Mouse (Mus musculus): ENCODE data around the gene Mmp9. TPM values are rescaled to one million over a fixed set of nuclear protein-coding genes. Genes with fewer than 3 reads are reported as not detected.

Mmp9 gene
- total RNA-seq, 1 experiment, result 7.0 TPM

DNA sequence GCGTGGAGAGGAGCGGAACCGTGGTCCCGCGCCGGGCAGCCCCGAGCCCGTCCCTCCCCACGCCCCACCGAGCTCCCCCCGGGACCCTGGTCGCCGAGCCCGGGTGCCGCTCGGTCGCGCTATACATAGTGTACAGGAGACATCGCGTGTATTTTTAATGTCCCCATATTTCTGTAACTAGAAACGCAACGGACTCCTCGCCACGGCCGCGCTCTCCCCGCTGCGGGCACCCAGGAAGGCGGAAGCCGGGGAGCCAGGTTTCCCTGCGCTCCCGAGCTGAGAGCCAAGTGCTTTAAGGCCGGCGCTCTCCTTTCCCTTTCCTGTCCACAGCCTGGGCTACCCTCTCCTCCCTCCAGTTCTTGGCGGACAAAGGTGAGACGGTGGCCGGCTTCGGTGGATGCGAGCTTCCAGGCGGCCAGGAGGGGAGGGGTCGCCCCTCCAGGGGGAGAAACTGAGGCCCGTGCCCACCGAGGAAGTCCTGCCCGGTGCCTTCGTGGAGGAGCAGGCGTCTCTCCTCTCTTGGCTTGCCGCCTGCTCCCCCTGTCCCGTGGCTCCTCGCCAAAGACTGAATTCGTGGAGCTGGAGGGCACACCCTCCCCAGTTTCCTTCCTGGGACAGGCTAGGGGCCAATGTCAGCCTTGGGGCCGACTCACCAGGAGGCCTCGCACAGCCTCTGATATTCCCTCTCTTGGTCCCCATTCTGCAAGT is 57.3 kb downstream of the Mmp9 start:
- peak overlapping the region; percentile 62 to 63 for H3K4me3 ChIP-seq (ENCODE audit: insufficient read depth in 1 of 2, low read depth in 1 of 2, low read length in 2 of 2, poor library complexity in 1 of 2, severe bottlenecking in 1 of 2)
- H3K36me3 ChIP-seq (ENCODE audit: control insufficient read depth, insufficient read depth, low read length, poor library complexity, severe bottlenecking), result peaks cover 20% of the 10 kb centered on the region
- no peak for DNase-seq (ENCODE audit: low read depth, low spot score)
- H3K27ac ChIP-seq (ENCODE audit: insufficient read depth, low read depth, low read length, poor library complexity, severe bottlenecking), result no peak overlapping the region
- H3K9ac ChIP-seq (ENCODE audit: insufficient read depth, low read depth, low read length, poor library complexity, severe bottlenecking), result peak overlapping the region; percentile 35
- in situ Hi-C loops (cut with MboI; ENCODE audit: low sequenced_read_pairs in 2 of 2, unreplicated experiment in 2 of 2), result no loop called here
- no peaks in the 10 kb centered on the region for H3K9me3 ChIP-seq (ENCODE audit: control insufficient read depth, insufficient read depth, low read depth, low read length)
- H3K4me1 ChIP-seq (ENCODE audit: control insufficient read depth in 2 of 2, insufficient read depth in 2 of 2, low read length in 2 of 2, poor library complexity in 1 of 2), result peaks cover 0 to 6% of the 10 kb centered on the region in 2 experiments; a peak in 1 of 4 replicates
- TF ChIP-seq HCFC1 (IDR thresholded peaks at IDR 0.05; ENCODE audit: borderline replicate concordance, insufficient read depth, low read length), result no peak
- no peak for TF ChIP-seq ZC3H11A (IDR thresholded peaks at IDR 0.05; ENCODE audit: borderline replicate concordance, low read depth, low read length)
- TF ChIP-seq CHD2 (IDR thresholded peaks at IDR 0.05; ENCODE audit: low read depth, low read length), result no peak
- no peak for TF ChIP-seq MAFK (IDR thresholded peaks at IDR 0.05; ENCODE audit: insufficient read depth, low read depth, low read length)
- TF ChIP-seq ZNF384 (IDR thresholded peaks at IDR 0.05; ENCODE audit: low read depth, low read length), result no peak

- no peak for DNase-seq (ENCODE audit: low read depth, low spot score)
- Histone ChIP-seq H3K4me3 (ENCODE audit: insufficient read depth in 1 of 2, low read depth in 1 of 2, low read length in 2 of 2, poor library complexity in 1 of 2, severe bottlenecking in 1 of 2) (peak overlapping the region in 1 of 2 experiments; percentile 23; a peak in 1 of 4 replicates), H3K9me3 (ENCODE audit: control insufficient read depth, insufficient read depth, low read depth, low read length) (no peaks in the 10 kb centered on the region), H3K36me3 (ENCODE audit: control insufficient read depth, insufficient read depth, low read length, poor library complexity, severe bottlenecking) (peaks cover 43% of the 10 kb centered on the region), H3K9ac (ENCODE audit: insufficient read depth, low read depth, low read length, poor library complexity, severe bottlenecking) (no peak overlapping the region), H3K4me1 (ENCODE audit: control insufficient read depth in 2 of 2, insufficient read depth in 2 of 2, low read length in 2 of 2, poor library complexity in 1 of 2) (no peaks in the 10 kb centered on the region), H3K27ac (ENCODE audit: insufficient read depth, low read depth, low read length, poor library complexity, severe bottlenecking) (no peak overlapping the region)
- TF ChIP-seq CHD2 (IDR thresholded peaks at IDR 0.05; ENCODE audit: low read depth, low read length), result no peak
- in situ Hi-C loops (cut with MboI; ENCODE audit: low sequenced_read_pairs in 2 of 2, unreplicated experiment in 2 of 2), result no loop called here
These were observed 61.4 kb downstream of the Mmp9 start for GRCm38 (mm10) chr2:165001958-165002357.

GRCm38 (mm10) chr2:165003108-165003507 is 62.5 kb downstream of the Mmp9 start:
- Histone ChIP-seq H3K27ac (ENCODE audit: insufficient read depth, low read depth, low read length, poor library complexity, severe bottlenecking) (no peak overlapping the region), H3K9me3 (ENCODE audit: control insufficient read depth, insufficient read depth, low read depth, low read length) (no peaks in the 10 kb centered on the region), H3K4me3 (ENCODE audit: insufficient read depth in 1 of 2, low read depth in 1 of 2, low read length in 2 of 2, poor library complexity in 1 of 2, severe bottlenecking in 1 of 2) (no peak overlapping the region), H3K9ac (ENCODE audit: insufficient read depth, low read depth, low read length, poor library complexity, severe bottlenecking) (no peak overlapping the region), H3K36me3 (ENCODE audit: control insufficient read depth, insufficient read depth, low read length, poor library complexity, severe bottlenecking) (peaks cover 46% of the 10 kb centered on the region), H3K4me1 (ENCODE audit: control insufficient read depth in 2 of 2, insufficient read depth in 2 of 2, low read length in 2 of 2, poor library complexity in 1 of 2) (no peaks in the 10 kb centered on the region)
- DNase-seq (ENCODE audit: low read depth, low spot score), result no peak
- TF ChIP-seq CHD2 (IDR thresholded peaks at IDR 0.05; ENCODE audit: low read depth, low read length) (no peak), ZNF384 (IDR thresholded peaks at IDR 0.05; ENCODE audit: low read depth, low read length) (no peak), MAFK (IDR thresholded peaks at IDR 0.05; ENCODE audit: insufficient read depth, low read depth, low read length) (no peak), HCFC1 (IDR thresholded peaks at IDR 0.05; ENCODE audit: borderline replicate concordance, insufficient read depth, low read length) (no peak), ZC3H11A (IDR thresholded peaks at IDR 0.05; ENCODE audit: borderline replicate concordance, low read depth, low read length) (no peak)
- in situ Hi-C loops (cut with MboI; ENCODE audit: low sequenced_read_pairs in 2 of 2, unreplicated experiment in 2 of 2), result no loop called here

- Histone ChIP-seq H3K9ac (ENCODE audit: insufficient read depth, low read depth, low read length, poor library complexity, severe bottlenecking) (no peak overlapping the region), H3K36me3 (ENCODE audit: control insufficient read depth, insufficient read depth, low read length, poor library complexity, severe bottlenecking) (peaks cover 56% of the 10 kb centered on the region), H3K27ac (ENCODE audit: insufficient read depth, low read depth, low read length, poor library complexity, severe bottlenecking) (no peak overlapping the region), H3K9me3 (ENCODE audit: control insufficient read depth, insufficient read depth, low read depth, low read length) (no peaks in the 10 kb centered on the region), H3K4me1 (ENCODE audit: control insufficient read depth in 2 of 2, insufficient read depth in 2 of 2, low read length in 2 of 2, poor library complexity in 1 of 2) (no peaks in the 10 kb centered on the region), H3K4me3 (ENCODE audit: insufficient read depth in 1 of 2, low read depth in 1 of 2, low read length in 2 of 2, poor library complexity in 1 of 2, severe bottlenecking in 1 of 2) (no peak overlapping the region)
- TF ChIP-seq ZNF384 (IDR thresholded peaks at IDR 0.05; ENCODE audit: low read depth, low read length) (no peak), HCFC1 (IDR thresholded peaks at IDR 0.05; ENCODE audit: borderline replicate concordance, insufficient read depth, low read length) (no peak), ZC3H11A (IDR thresholded peaks at IDR 0.05; ENCODE audit: borderline replicate concordance, low read depth, low read length) (no peak), CHD2 (IDR thresholded peaks at IDR 0.05; ENCODE audit: low read depth, low read length) (no peak), MAFK (IDR thresholded peaks at IDR 0.05; ENCODE audit: insufficient read depth, low read depth, low read length) (no peak)
- in situ Hi-C loops (cut with MboI; ENCODE audit: low sequenced_read_pairs in 2 of 2, unreplicated experiment in 2 of 2), result no loop called here
- DNase-seq (ENCODE audit: low read depth, low spot score), result no peak
These were observed 63.7 kb downstream of the Mmp9 start for GRCm38 (mm10) chr2:165004237-165004636.

Other genes starting within 250 kb of the Mmp9 start
- gene Spint4, start 242.3 kb upstream of the Mmp9 start, total RNA-seq (2012; rRNA removed), result not detected in 2 replicates
- 1.6 and 6.6 TPM in 2 replicates for gene Spint5, start 225.5 kb upstream of the Mmp9 start, total RNA-seq (2012; rRNA removed)
- gene Wfdc3, start 194.8 kb upstream of the Mmp9 start, total RNA-seq (2012; rRNA removed), result 0.18 and 0.58 TPM in 2 replicates
- 13.3 and 15.1 TPM in 2 replicates for gene Dnttip1, start 194.8 kb upstream of the Mmp9 start, total RNA-seq (2012; rRNA removed)
- 117 and 159 TPM in 2 replicates for gene Ube2c, start 170.9 kb upstream of the Mmp9 start, total RNA-seq (2012; rRNA removed)
- gene Tnnc2, start 160.8 kb upstream of the Mmp9 start, total RNA-seq (2012; rRNA removed), result 1.5 and 1.7 TPM in 2 replicates
- gene Snx21, start 155.0 kb upstream of the Mmp9 start, total RNA-seq (2012; rRNA removed), result 5.5 and 7.0 TPM in 2 replicates
- 46.4 and 54.7 TPM in 2 replicates for gene Acot8, start 135.9 kb upstream of the Mmp9 start, total RNA-seq (2012; rRNA removed)
- gene Zswim3, start 135.7 kb upstream of the Mmp9 start, total RNA-seq (2012; rRNA removed), result 6.4 and 7.0 TPM in 2 replicates
- gene Zswim1, start 118.1 kb upstream of the Mmp9 start, total RNA-seq (2012; rRNA removed), result 21.5 and 22.6 TPM in 2 replicates
- 0.95 and 1.1 TPM in 2 replicates for gene Spata25, start 112.2 kb upstream of the Mmp9 start, total RNA-seq (2012; rRNA removed)
- 103 and 216 TPM in 2 replicates for gene Ctsa, start 107.9 kb upstream of the Mmp9 start, total RNA-seq (2012; rRNA removed)
- 3.6 TPM in 2 replicates for gene Neurl2, start 107.3 kb upstream of the Mmp9 start, total RNA-seq (2012; rRNA removed)
- 56.1 and 117 TPM in 2 replicates for gene Pltp, start 83.1 kb upstream of the Mmp9 start, total RNA-seq (2012; rRNA removed)
- 30.4 and 39.5 TPM in 2 replicates for gene Pcif1, start 61.5 kb upstream of the Mmp9 start, total RNA-seq (2012; rRNA removed)
- 18.5 and 22.4 TPM in 2 replicates for gene Zfp335, start 29.0 kb upstream of the Mmp9 start, total RNA-seq (2012; rRNA removed)
- gene Slc12a5, start 20.0 kb downstream of the Mmp9 start, total RNA-seq (2012; rRNA removed), result 1.7 and 2.0 TPM in 2 replicates
- gene Ncoa5, start 94.1 kb downstream of the Mmp9 start, total RNA-seq (2012; rRNA removed), result 26.0 and 31.5 TPM in 2 replicates
- 5.7 and 8.8 TPM in 2 replicates for gene Cd40, start 114.8 kb downstream of the Mmp9 start, total RNA-seq (2012; rRNA removed)
- gene 1700025C18Rik, start 150.0 kb downstream of the Mmp9 start, total RNA-seq (2012; rRNA removed), result not detected in 2 replicates